Mouse (Mus musculus): ENCODE measurements at regions not wholly inside any gene's neighbourhood (a gene's known extent, or its start where the extent isn't known, plus 50 kb on each side); places are given as distances from the start of the nearest gene placed in this dataset.

GRCm38 (mm10) chr2:9443103-9443502, 437.9 kb upstream of the 4930412O13Rik start:
- DNase-seq = no peak

DNA sequence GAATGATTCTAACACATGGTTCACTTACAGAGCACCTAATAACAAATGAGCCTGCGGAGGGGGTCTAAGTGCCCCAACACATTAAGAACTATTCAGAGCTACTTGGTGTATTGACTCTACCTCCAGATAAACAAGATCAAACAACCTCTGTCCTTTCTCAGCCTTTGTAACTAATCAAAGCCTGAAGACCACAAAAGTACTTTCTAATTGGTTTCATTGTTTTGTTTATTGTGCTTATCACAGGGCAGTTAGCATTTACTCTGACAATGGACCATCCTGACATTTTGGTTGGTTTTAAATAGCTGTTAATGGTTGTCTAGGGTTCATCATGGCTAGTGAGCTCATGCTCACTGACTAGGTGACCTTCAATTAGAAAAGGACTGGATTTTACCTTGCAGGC, 435.2 kb upstream of the 4930412O13Rik start:
- no peak for DNase-seq

- DNase-seq = no peak
Observed at GRCm38 (mm10) chr2:9464413-9464812, 416.6 kb upstream of the 4930412O13Rik start.

DNA sequence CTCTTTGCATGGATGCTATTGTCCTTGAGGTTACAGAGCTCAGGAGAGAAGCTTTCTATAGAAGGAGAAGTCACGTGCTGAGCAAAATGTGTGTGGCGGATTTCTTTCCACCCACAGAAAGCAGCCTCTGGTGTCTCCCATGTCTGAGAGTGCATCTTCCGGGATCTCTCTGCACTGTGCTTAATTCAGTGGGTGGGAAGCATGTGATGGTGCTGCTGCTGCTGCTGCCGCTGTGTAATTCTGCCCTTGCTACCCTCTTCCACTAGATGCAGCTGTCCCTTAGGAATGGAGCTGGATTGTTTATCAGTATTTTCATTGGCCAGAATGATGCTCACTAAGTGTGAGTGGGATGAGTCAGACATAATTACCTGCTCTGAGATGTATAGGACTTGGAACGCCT, 416.2 kb upstream of the 4930412O13Rik start:
- no peak for DNase-seq

DNA sequence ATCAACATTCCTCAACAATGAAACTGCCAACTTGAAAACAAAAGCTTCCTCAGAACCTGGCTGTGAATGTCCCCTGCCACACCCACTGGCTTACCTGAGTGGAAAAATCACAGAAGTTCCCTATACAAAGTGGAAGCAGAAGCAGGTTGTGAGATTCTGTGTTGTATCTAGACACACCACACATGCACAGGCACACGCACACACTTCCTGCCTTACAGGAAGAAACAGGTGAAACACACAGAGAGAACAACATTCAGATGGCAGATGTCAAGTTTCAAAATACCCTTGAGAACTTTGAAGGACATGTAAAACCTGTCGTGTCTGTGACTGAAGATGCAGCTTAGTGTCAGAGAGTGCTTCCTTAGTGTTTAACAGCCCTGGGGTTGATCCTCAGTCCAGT, 413.5 kb upstream of the 4930412O13Rik start:
- no peak for DNase-seq

DNA sequence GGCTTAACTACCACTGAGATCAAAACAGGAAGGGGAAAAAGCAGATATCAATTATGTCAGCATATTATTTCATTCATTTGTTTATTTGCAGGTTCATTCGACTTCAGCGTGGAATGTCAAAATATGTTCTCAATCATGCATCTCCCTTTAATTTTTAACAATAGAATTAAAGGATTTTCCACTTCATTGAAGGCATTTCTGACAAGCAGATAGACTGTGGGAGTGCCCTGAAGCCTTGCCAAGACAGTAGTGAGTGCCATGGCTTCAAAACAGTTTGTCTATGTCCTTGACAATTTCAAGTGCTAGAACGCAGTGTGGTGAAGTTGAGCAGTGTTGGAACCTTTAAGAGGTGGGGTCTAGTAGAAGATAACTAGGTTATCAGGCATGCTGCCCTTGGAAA, 412.4 kb upstream of the 4930412O13Rik start:
- DNase-seq = no peak

DNA sequence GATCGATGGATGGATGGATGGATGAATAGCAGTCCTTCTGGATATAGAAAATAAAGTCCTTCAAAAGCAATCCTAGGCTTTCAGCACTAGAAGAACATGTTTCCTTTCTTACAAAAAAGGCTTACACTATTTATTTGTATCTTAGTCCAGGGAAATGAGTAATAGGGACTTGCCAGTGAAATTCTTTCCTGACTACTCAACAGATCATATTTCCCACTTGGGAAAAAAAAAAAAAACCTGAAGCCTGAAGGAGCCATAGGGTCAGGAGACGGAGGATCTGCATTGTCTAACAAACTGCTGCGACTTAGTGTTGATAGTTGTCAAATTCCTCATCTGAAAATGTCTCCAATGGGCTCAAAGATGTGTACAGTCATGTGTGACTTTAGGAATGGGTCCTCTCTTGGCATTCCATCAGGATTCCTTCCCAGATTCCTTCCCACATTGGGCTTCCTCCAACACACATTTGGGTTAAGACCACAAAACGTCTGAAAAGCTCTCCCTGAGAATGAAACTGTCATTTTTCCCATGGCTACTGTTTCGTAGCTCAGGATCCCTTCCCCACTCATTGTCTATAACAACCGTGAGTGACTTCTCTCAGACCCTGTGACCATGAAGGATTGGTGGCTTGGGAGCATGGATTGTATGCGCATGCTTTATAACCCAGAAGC, 399.2 kb upstream of the 4930412O13Rik start:
- no peak for DNase-seq

DNA sequence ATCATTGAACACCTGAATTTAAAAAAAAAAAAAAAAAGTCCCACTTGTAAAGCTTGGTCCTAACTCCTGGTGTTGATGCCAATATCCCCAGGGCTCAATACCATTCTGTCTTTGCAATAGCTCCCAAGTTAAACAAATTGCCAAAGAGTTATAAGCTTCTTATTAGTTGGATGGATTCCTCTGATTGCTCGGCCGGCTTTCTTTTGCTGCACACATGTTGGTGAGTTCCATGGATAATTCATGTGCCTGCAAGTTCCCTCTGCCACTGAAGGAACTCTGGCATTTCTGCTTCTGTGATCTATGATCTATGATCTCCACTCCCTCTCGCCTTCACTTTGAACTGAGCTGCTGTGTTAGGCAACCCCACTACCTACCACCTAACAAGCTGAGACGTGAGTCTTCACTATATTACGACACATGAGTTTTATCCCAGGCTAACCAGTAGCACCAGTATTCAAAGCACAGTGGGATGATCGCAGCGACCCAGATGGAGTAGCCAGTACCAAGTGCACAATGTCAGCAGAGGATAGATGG, 393.6 kb upstream of the 4930412O13Rik start:
- DNase-seq = no peak

- DNase-seq = no peak
Observed at GRCm38 (mm10) chr2:9493606-9494145, 387.4 kb upstream of the 4930412O13Rik start.

DNA sequence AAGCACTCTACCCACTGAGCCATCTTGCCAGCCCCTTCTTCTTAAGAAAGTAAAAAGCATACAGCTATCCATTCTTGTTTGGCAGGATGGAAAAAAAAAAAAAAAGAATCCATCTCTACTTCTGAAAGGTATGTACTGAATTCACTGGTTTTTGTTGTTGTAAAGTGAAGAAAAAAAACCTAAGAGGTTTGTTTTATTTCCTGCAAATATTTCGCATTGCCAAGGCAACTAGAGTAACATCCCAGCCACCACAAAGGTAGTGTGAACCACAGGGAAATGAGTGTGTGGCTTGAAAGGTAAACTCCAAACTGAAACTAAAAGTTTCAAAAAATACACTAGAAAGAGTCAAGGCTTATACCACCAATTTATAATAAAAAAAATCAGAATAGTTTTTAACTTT, 361.0 kb upstream of the 4930412O13Rik start:
- no peak for DNase-seq

GRCm38 (mm10) chr2:9525910-9526309, 355.1 kb upstream of the 4930412O13Rik start:
- DNase-seq = no peak

DNA sequence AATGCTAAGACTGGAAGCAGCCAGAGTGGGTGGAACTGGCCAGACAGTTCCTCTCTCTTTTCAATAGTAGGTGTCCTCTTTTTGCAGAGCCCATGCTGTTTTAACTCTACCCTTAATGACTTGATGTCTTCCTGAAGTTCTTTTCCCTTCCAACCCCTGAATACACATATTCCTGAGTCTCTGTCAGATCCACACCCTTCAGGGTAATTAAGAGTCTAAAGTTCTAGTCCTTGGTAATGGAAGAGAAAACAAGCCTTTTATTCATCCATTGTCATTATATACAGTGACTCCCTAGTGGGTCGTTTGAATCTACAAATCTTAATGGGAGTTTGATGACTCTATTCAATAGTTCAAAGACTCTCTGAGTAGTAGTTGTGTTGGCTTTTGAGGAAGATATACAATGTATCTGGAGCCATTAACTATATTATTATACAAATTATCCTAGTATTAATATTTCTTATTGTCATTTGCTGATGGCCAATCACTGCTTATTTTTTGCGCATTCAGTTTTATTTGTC, 345.9 kb upstream of the 4930412O13Rik start:
- no peak for DNase-seq

- no peak for DNase-seq
Observed at GRCm38 (mm10) chr2:9547771-9548590, 333.1 kb upstream of the 4930412O13Rik start.

GRCm38 (mm10) chr2:9553313-9553712, 327.7 kb upstream of the 4930412O13Rik start:
- DNase-seq = no peak

DNA sequence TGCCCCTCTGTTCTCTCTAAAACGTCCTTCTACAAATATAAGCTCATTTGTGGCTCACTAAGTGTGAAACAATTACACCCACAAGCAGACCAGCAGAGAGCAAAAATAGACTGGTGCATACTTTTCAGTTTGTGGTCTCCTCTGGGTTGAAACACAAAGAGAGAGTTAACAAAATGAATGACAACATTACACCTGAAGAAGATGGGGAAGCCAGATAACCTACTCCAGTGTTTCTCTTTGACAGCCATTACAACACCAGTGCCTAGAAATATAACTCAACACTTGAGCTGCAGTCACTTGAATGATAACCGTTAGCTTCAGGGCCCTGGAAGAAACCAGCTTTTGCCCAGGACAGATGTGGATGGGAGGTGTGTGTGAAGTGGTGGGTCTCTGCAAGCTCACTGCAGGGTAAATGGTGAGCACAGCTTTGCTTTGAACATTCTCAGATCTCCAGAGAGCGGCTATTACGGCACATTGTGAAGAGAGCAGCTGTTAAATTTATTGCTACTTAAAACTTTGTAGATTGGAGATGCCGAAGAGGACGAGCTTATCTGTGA, 316.5 kb upstream of the 4930412O13Rik start:
- DNase-seq = no peak

DNA sequence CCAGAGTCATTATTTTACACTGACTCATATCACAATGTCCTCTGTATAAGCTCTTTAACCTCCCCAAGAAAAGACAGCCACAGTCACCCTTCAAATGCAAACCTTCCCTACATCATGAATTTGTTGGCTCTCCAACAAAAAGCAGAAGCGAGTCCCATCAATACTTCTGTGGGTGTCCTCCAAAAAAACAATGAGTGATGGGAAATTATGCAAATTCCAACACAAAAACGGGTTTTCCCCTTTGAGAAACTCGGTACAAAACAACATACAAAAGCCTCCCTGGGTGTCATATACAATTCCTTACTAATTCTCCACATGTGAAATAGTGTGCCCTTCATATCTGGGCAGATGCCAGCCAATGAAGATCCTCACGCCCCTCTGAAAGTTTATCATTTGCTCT, 311.8 kb upstream of the 4930412O13Rik start:
- no peak for DNase-seq

DNA sequence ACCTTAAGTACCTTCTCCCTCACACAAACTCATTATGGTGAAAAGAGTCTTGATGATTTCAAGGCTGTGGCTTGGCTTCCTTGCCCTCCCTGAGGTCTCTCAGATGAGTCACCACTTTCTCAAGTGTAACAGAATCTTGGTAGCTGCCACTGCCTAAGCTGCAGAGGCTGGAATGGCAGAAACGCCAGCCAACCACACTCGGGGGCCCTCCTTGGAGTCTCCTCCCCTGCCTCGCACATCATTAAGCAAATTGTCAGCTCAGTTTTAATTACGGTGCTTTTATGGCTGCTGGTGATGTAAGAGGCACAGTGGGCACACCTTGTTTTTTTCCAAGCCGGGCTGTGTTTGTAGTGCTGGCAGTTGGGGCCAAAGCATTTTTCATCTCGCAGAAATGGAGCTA, 306.9 kb upstream of the 4930412O13Rik start:
- no peak for DNase-seq

DNA sequence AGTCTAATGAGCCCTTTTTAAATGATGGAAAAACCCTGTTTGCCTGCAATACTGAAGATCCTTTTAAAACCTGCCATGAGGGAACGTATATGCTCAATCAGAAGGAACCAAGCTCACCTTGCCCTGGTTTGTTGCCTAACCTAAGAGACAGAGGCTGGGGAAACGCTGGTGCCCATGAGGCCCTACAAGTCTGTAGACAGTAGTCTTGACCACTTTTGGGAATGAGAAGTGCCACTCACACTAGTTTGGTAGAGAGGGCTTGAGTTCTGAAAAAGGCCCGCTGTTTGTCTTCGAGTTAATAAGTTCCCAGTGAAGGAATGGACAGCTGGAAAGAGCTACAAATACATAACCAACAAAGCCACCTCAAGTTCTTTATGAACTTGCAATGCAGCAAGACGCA, 306.4 kb upstream of the 4930412O13Rik start:
- no peak for DNase-seq

DNA sequence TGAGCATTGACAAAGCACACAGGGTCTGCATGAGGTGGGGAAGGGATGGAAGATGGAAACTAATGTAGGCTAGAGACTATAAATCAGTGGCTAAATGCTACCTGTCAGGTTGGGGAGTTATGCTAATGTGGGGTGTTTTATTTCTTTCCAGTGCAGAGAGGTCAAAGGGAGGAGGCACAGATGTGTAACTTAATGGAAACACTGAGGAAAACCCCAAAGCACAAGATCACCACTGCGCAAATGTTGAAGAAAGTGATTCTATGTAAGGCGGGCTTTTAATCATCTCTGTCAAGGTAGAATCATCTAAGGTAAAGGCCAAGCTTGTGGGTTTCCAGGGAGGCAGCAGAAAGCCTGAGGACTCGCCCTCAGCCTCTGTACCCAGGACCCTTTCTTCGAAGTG, 303.2 kb upstream of the 4930412O13Rik start:
- no peak for DNase-seq

DNA sequence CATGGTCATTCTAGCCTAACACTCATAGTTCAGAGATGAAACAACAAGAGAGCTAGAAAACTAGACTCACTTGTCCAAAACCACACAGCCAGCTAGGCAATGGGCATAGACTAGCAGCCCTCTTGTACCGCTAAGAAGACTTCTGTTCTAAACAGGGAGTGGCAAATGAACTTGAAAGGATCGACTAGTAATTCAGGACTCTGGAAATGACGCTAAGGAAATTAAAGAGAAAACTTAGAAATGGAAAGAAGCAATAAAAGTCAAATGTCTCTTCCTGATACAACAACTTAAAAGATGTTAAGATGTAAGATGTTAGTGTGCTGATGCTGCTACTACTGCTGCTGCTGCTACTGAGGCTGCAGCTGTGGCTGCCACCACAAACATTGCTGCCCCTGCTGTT, 293.7 kb upstream of the 4930412O13Rik start:
- DNase-seq = no peak

DNA sequence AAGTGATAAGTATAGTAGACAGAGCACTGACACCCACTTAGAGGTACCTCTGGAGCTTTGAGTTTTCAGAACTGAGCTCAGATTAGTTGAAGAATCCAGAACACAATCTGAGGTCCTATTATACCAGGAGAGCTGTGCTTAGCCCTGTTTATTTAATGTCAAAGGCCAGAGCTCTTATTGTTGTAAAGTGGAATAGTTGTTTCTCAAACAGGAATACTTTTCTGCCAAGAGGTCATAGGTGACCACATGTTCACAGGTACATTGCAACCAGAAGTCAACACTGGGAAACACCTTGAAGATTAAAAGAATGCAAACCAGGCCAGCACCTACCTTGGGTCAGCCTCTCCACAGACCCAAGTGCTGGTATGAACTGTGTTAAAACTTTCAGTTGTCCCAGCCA, 291.9 kb upstream of the 4930412O13Rik start:
- no peak for DNase-seq

GRCm38 (mm10) chr2:9592531-9592930, 288.5 kb upstream of the 4930412O13Rik start:
- DNase-seq = no peak

DNA sequence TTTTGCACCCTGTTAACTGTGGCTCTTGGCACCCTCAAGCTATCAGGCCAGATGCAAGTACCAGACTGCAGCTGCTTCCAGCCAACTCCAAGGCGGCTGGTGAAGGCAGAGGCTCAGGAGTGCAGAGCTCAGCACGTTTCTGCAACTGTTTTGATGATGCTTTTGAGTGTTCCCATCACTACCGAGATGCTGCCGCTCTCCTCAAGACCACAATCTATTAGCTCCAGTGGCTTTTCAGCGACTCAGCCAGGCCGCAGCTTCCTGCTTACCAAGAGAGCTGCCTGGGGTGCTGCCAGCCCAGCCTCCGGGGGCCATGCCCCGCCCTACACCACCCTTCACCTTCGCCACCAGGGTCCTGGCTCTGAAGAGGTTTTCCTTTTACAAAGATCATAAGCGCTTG, 287.1 kb upstream of the 4930412O13Rik start:
- DNase-seq = no peak
